Mouse (Mus musculus) layer of hippocampus, adult 11-12 months (tissue): ENCODE measurements at regions not wholly inside any gene's neighbourhood (a gene's known extent, or its start where the extent isn't known, plus 50 kb on each side); places are given as distances from the start of the nearest gene placed in this dataset.

Experiments
- DNase-seq: peaks from one replicate; pipeline ENCODE4 v3.0.0; 2022; ENCODE audit warnings: low spot score

DNA sequence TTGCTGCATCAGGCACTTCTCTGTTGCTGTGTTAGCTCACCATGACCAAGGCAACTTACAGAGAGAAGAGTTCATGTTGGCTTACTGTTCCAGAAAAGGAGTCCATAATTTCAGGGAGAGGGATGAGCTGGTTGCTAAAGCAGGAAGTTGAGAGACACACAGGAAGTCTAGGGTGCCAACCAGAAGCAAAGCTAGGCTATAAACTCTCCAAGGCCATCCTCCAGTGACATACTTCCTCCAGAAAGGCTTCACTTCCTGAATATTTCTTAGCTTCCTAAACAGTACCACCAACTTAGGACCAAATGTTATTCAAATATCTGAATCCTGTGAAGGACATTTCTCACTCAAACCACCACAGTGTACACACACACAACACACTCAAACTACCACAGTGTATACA lies 2010.6 kb downstream of the A830018L16Rik start:
- no peak for DNase-seq

DNA sequence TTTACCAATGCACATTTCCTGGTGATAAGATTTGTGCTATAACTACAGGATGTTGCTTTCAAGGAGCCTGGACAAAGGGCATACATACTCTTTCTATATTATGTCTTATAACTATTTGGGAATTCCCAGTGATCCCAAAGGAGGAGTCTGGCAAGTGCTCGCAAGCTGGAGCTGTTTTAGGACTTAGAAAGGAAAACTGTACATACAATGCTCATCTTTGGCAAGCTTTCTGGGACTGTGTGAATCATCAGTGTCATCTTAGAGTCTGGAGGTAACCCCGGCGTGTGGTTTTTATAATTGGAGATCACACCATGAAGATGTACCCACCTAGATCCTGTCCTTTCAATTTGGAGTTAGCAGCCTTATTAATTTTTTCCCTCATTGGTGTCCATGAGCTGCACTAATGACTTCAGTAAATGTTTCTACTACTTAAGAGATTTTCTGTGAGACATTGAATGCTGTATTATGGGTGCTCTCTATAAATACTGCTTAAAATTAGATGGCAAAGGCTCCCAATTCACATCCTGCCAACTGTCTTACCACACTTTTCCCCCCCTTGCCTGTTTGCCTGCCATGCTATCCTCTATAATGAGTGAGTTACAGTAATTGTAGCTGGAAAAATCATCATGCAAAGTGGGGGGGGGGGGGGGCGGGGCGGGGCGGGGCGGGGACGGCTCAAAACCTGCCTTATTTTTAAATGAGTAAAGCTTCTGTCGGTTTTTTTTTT lies 2011.9 kb downstream of the A830018L16Rik start:
- DNase-seq, result no peak

DNA sequence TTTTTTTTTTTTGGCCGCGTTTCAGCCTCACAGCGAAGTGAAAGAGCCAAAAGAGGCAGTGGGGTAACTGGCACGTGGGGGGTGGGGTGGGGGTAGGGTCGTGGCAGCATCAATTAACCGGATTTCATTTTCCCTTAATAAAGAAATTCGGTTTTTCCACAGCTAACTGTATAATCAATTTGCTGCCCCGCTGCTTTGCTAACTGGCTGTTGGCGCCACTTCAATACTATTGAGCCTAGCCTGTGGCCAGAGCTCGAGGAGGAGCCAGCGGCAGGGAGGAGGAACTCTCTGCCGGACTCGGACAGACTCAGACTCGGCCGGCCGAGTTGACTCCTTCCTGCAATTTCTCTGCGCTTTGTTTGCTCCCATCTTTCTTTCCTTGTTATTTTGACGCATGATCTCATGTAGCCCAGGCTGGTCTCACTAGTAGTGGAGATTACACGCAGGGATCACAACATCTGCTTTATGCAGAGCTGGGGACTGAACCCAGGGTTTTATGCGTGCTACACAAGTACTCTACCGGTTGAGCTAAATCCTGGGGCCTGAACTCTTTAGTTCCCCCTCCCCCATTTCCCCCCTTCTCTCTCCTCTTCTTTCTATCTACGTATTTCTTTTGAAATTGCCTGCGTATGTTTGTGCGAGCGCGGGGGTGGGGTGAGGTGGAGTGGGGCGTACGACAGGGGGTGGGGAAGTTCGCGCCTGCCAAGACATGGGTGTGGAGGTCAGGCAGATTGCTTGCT lies 2012.6 kb downstream of the A830018L16Rik start:
- peak; percentile 49 for DNase-seq

DNA sequence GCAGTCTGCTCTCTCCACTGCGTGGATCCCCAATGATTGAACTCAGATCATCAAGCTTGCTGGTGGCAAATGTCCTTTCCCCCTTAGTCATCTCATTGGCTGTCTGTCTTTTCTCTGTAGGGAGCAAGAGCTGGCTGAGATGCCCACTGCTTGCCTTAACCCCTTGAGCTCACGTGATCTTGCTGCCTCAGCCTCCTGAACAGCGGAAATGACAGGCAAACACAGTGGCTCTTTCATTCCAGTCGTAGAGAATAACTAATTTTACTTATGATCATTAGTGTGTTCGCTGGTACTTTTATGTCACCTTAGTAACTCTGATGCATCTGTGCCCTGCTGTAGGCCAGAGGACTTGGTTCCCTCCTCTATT lies 2013.1 kb downstream of the A830018L16Rik start:
- DNase-seq, result no peak

DNA sequence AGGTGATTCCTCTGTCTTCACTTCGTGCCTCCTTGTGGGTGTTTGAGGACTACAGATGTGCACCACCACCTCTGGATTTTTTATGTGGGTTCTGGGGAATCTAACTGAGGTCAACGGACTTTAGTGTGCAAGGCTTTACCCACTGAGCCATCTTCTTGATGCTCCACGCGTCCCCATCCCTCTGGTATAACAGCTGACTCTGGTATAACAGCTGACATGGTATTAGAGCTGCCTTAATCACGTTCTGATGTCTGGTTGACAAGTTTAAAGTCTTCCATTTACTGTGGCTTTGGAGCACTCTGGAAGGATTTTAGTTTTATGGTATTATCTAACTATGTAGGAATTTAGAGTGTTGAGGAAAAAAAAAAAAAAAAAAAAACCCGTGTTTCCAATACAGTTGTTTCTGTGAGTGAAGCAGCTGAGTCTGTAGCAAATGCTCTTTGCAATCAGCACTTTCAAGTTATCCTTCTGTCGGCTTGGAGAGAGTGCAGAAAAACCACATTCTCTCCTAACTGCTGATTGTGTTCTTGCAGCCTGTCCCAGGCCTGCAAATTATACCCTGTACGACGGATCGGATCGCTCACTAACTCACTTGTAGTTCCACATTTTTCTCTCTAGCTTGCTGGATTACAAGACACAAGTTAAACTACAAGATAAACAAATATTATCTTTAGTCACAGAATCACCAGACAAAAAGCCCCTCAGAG lies 2013.7 kb downstream of the A830018L16Rik start:
- DNase-seq, result no peak

DNA sequence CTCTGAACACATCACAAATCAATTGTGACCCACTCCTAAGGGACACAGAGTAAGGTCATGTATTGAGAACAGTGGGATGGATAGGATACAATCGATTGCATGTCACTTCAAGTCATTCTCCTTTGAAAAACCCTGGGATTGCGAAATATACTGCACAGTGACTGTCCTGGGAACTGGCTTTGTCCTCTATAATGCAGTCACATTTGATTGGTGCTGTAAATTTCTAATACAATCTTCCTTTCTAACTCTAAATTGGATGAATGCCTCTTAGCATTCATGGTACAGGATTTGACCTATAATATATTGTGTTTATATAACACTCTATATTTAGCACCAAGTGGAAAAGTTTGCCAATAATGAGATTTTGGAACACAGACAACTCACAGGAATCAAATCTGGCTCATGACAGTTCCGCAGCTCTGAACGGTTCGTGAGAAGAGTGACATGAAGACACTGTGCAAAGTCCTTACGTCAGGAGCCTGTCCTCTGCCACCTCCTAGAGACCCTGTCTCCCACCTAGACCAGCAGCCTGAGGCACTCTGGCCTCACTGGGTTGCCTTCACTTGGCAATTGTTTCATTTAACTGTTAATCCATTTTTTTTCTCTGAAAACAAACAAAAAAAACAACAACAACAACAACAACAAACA lies 2024.0 kb downstream of the A830018L16Rik start:
- DNase-seq, result no peak

DNA sequence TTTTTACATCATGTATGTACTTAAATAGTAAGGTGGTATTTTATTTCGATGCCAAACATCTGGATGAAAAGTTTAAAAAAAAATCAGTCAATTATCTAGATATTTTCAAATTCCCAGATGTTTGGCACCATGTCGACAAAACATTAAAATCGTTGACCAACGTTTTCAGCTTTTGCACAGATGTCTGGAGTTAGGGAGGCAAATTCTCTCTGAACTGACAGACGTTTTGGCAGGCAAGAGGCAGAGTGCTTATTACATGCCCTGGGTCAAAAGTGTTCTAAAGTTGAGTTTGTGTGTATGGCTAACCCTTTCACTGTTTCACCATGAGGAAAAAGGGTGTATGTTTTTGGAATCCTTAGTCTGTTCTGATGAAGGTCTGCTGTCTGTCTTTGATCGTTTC lies 2028.5 kb downstream of the A830018L16Rik start:
- DNase-seq, result no peak

DNA sequence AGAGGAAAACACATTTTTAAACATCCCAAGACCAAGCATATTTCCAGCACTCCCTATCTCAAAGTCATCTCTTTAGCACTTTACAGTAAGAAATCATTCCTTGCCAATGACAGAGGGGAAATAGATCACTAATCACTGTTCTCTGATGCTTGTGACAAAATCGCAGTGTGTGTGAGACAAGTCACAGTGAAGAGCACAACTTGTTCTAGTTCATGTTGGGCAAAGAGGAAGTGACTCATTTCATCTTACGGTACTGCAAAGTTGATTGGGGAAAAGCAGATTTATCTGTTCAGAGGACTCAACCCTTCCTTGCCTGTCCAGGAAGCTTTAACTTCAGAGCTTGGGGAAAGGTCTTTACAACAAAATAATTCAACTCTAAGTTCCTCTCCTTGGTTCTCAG lies 2040.6 kb downstream of the A830018L16Rik start:
- no peak for DNase-seq

DNA sequence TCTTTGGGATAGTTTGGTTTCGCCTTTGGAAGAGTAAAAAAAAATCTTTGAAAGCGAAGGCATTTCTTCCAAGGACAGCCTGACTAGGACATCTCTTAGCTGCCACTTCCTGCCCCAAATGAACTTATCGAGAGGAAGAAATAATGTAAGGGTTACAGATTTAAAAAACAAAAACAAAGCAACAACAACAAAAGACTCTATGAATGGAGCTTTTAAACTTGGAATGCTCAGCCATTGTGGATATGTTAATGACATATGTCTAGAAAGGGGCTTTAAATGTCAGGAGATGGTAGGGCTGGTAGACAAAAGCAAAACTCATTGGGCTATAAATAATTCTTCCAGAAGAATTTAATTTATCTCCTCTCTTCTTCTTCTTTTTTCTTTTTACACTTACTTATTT lies 2041.7 kb downstream of the A830018L16Rik start:
- DNase-seq, result no peak

DNA sequence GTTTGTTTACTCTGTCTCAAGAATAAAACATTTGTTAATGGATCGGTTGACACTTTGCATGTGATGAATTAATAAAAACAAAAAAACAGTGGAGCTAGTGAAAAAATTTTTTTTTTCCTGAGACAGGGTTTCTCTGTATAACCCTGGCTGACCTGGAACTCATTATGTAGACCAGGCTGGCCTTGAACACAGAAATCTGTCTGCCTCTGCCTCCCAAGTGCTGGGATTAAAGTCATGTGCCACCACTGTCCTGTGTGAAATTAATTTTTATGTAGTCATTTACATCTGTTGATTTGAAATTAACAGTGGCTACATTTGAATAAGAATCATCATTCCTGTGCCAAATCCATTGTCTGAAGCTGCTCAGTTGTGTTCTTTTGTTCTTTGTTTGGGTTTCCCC lies 2050.4 kb downstream of the A830018L16Rik start:
- DNase-seq, result no peak

DNA sequence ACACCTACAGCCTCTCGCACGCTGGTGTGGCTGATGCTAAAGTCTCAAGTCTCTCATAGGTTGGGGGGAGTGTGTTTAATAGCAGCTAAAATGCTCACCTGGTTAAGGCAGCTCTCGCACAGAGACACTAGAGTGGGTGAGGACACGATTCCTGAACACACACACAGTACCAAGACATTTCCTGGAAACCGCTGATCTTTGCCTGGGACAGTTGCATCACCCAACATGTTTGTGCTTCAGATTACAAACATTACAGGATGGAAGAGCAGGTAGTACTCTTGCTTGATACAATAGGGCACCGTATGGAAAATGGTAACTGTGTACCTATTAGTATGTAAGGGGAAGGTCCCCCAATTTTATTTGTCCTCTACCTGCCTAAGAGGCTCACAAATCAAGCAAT lies 2053.3 kb downstream of the A830018L16Rik start:
- DNase-seq, result no peak

DNA sequence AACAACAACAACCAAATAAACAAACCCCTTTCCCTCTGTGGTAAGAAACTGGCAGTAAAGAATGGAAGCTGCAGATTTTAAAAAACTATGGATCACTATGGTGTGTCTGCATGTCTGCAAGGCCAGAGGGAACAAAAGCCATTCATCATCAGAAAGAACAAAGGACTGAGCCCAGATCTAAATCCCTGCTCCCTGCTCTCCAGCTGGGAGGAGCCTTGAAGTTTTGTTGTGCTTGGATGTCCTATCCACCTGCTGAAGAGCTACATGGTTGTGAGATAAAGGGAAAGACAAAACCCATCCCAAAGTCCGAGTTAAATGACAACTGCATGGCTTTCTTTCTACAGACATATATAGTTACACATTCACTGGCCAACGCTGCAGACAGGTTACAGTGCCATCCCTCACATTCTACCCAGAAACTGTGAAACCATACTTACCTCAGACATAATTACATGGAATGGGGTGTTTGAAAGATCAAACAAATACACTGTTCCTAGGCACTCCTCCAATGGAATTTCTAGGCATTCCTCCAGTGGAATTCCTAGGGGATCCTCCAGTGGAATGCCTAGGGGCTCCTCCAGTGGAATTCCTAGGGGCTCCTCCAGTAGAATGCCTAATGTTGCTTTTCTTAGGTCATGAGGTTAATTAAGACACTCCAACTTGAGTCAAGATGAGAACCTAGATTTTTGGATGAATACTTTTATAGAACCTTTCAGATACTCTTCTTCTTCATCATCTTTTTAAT lies 2054.2 kb downstream of the A830018L16Rik start:
- no peak for DNase-seq

DNA sequence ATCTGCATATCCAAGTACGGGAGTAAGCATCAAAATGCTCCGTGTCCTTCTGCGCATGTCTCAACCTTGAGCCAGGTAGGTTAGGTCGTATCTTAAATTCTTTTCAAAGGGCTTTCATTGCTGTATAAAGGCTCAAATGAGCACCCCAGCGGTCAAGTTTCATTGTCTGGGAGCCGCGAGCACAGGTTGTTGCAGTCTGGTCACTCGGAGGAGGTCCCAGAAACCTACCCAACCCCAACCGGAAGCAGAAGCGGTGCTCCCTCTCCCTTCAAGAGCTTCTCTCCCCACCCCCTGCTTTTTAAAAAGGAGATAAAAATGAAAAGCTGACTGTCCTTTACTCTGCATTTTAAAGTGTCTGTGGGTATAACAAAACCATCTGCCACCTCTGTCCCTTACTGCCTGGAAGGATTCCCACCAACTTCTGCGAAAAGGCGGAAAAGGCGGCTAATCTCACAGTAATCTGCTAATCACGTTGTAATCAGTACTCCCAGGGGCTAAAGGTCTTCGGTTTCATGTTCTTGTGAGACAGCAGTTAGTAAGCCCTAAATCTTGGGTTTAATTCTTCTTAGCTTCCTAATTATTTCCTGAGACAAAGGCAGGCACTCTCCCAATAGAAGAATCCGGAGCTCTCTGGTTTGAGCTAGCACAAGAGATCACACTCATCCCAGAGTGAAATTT lies 2081.0 kb downstream of the A830018L16Rik start:
- DNase-seq, result no peak

DNA sequence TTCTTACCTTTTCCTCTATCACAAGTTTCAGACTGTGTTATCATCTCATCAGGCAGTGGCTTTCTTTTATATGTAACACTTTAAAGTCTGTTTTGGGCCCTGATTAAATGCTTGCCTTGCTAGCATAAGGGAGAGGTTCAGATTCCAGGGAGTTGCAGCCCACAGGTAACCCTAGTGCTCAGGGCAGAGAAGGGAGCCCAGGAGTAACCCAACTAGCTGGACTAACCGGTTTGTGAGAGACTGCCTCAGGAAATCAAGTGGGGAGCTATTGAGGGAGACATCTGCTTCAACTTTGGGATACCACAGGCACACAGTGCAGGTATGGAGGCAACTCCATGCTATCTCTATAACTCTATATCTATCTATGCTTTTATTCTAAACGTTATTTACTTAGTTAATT lies 2082.5 kb downstream of the A830018L16Rik start:
- no peak for DNase-seq

DNA sequence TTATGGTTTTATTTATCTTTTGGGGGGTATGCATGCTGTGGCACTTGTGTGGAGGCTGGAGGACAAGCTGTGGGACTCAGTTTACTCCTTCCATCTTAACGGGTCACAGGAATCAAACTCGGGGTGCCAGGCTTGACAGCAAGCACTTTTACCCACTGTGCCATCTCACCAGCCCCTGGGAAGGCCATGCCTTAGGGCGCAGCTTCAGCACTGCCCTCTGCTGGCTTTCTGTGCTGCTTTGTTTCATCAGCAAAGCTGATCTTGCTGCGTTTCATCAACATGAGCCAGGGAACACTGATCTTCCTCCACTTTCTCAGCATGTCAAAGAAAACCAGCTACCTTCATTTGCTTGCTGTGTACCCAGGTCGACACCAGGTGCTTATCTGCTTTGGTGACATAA lies 2086.6 kb downstream of the A830018L16Rik start:
- DNase-seq, result peak; percentile 56

DNA sequence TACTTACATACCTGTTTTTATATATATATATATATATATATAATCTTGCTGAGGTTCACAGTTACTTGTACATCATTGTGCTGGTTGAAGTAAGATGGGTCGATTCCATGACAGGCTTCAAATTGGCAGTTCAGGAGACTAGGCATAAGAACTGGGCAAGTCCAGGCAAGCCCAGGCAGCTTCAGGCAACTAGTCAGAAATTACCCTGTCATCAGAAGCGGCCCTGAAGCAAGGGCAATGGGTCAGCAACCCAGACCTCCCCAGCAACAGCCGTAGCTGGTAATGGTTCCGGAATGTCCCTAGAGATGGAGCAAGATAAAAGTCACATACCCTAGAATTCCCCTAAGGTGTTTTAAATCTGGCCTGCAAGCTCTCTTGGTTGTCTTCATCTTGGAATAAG lies 2088.0 kb downstream of the A830018L16Rik start:
- no peak for DNase-seq

DNA sequence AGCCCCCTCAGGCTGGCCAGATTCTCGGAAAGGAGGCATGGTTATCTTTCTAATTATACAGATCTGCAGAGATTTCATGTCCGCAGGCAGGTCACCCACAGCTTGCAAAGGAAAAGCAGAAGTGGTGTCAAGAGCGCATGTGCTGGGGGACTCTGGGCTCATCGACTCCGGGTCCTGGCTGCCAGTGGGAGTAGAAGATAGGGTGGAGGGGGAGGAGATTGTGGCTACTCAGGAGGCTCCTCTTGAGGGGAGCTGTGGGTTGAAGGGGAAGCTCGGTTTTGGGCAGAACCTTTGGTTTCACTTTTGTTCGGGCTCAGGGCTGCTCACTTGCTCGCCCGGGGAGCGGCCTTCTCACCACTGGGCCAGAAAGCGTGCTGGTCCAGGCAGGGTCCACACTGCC lies 2099.9 kb downstream of the A830018L16Rik start:
- DNase-seq, result no peak
